Mouse (Mus musculus) embryonic facial prominence, embryonic 12.5 days (tissue): ENCODE results near the gene Olfr54. TPM values are rescaled to one million over a fixed set of nuclear protein-coding genes. Genes with fewer than 3 reads are reported as not detected.
A peak's percentile ranks its signal among the peaks of the same experiment; 100 is the strongest.
"Not testable (repeated sequence)": the region's sequence is repeated elsewhere in the genome, so short reads cannot be mapped to it uniquely, and the experiment has no call there.

Source experiments
- ATAC-seq: fragments of 200-750 bp; cut with Nextera tagmentation; 2 replicates; pipeline ENCODE4 v1.8.0; 2017; ENCODE audit not compliant: insufficient number of reproducible peaks, insufficient read depth, low FRiP score, low TSS enrichment
- H3K27ac ChIP-seq: fragments of 300-500 bp; sonication (generic); 2 replicates; pipeline ENCODE4 v1.5.1; 2016; ENCODE audit warnings: mild to moderate bottlenecking
- H3K27me3 ChIP-seq: fragments of 300-500 bp; sonication (generic); 2 replicates; pipeline ENCODE4 v1.6.1; 2016; ENCODE audit warnings: mild to moderate bottlenecking, moderate library complexity
- H3K36me3 ChIP-seq: fragments of 300-500 bp; sonication (generic); 2 replicates; pipeline ENCODE4 v1.6.1; 2016; ENCODE audit warnings: mild to moderate bottlenecking
- H3K4me1 ChIP-seq: fragments of 300-500 bp; sonication (generic); 2 replicates; pipeline ENCODE4 v1.6.1; 2016
- H3K4me2 ChIP-seq: fragments of 300-500 bp; sonication (generic); replicated peaks from 2 replicates; pipeline ENCODE4 v1.6.1; 2016; ENCODE audit warnings: mild to moderate bottlenecking, moderate library complexity
- H3K4me3 ChIP-seq: fragments of 300-500 bp; sonication (generic); 2 replicates; pipeline ENCODE4 v1.5.1; 2016; ENCODE audit warnings: mild to moderate bottlenecking
- H3K9ac ChIP-seq: fragments of 300-500 bp; sonication (generic); 2 replicates; pipeline ENCODE4 v1.6.1; 2016; ENCODE audit warnings: mild to moderate bottlenecking, moderate library complexity
- H3K9me3 ChIP-seq: fragments of 300-500 bp; sonication (generic); 2 replicates; pipeline ENCODE4 v1.6.1; 2016; ENCODE audit warnings: mild to moderate bottlenecking, moderate library complexity
- WGBS: fragments of 180-500 bp; shearing (Covaris S2); methylation state at CpG from one replicate; pipeline ENCODE4 v1.1.7; 2016; 5-methylcytosine and 5-hydroxymethylcytosine counted together
- polyA plus RNA-seq: library from polyadenylated mRNA; unstranded; fragments of >200 nt; fragmentation: Nextera tagmentation; extraction: Ambion mirVana; gene quantifications from 2 replicates; pipeline ENCODE4 v1.2.1, GENCODE M21; 2016

Gene Olfr54
- polyA plus RNA-seq, 1 experiment from 2014 or later = not detected

DNA sequence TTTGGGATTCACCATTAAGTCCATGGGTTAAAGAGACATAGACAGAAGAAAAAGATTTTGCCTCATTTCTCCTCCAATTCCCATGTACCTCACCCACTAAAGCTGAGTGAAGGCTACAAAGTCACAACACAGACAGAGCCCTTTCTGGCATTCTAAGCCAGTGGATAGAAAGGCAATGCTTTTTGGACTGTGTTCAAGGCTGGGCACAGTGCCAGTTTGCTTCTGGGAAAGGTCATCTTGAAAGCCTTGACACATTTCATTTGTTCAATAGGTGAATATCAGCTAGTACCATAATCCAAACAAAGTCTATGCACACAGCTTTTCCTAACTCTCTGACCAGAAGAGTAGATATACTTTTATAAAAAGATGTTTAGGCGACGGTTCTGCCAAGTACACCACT is 21.9 kb downstream of the Olfr54 start:
- H3K4me2 ChIP-seq = no peak overlapping the region
- 82% methylated on average over 2 of the region's 2 CpGs for WGBS
- no peaks in the 10 kb centered on the region for H3K9me3 ChIP-seq
- H3K36me3 ChIP-seq = no peaks in the 10 kb centered on the region
- no peak overlapping the region for H3K9ac ChIP-seq
- no peak overlapping the region for H3K4me3 ChIP-seq
- H3K27me3 ChIP-seq = no peaks in the 10 kb centered on the region
- no peak for ATAC-seq
- H3K27ac ChIP-seq = no peak overlapping the region
- no peaks in the 10 kb centered on the region for H3K4me1 ChIP-seq

DNA sequence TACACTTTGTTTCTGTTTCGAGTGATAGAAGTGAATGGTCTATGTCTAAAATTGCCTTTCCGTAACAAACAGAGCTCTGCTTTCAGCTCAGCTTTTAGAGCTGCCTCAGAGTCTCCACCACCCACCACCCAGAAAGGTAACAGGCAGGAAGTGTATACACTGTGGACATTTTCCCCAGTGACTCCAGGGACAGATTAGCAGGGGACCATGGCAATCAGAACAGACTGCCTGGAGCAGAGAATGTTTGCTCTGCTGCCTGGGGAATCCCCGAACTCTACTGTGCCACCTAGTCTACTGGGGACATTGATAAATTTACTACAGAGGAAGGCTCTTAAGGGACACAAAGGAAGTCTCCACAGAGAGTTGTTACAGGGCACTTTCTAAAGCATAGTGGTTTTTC is 30.7 kb downstream of the Olfr54 start:
- H3K9me3 ChIP-seq, H3K4me2 ChIP-seq, H3K27ac ChIP-seq, H3K9ac ChIP-seq, H3K36me3 ChIP-seq, H3K4me1 ChIP-seq, H3K4me3 ChIP-seq, H3K27me3 ChIP-seq, ATAC-seq: not testable (repeated sequence)
- 77% methylated on average over 3 of the region's 3 CpGs for WGBS

DNA sequence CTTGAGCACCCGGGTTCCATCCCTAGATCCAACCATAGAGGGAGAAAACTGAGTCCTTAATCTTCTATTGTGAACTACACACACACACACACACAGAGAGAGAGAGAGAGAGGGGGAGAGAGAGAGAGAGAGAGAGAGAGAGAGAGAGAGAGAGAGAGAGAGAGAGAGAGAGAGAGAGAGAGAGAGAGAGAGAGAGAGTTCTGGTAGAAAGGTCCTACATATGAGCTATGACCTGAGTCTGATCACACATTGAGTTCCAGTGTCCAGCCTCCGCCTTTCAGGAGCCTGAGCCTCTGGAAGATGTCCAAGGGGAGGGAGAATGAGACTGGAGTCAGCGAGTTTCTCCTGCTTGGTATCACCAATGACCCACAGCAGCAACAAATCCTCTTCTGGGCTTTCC is 33.8 kb downstream of the Olfr54 start, which contains the start of gene Olfr1375:
Olfr1375 (plus strand) TSS at position 301 of the 400 bp plus-strand sequence.
- H3K4me2 ChIP-seq, H3K9ac ChIP-seq, H3K9me3 ChIP-seq, H3K27ac ChIP-seq, ATAC-seq, H3K36me3 ChIP-seq, H3K4me1 ChIP-seq, H3K4me3 ChIP-seq, H3K27me3 ChIP-seq: not testable (repeated sequence)
- 92% methylated on average over 3 of the region's 3 CpGs for WGBS

DNA sequence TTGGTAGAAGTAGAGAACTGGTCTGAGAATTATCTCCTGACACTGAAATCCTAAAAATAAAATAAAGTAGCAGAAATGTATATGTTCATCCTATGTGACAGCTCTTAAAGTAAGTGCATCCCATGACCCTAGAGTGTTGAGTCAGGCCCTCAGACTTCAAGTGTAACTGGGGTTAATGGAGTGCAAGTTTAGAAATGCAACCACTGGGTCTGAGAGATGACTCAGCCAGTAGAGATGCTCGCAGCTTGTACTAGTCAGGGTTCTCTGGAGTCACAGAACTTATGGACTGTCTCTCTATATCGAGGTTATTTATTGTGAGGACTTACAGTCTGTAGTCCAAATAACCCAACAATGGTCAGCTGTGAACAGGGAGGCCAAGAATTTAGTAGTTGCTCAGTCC is 37.6 kb downstream of the Olfr54 start:
- no peaks in the 10 kb centered on the region for H3K36me3 ChIP-seq
- no peaks in the 10 kb centered on the region for H3K27me3 ChIP-seq
- WGBS = 62% methylated on average over 2 of the region's 2 CpGs
- H3K4me1 ChIP-seq = no peaks in the 10 kb centered on the region
- no peak overlapping the region for H3K4me3 ChIP-seq
- no peaks in the 10 kb centered on the region for H3K9me3 ChIP-seq
- no peak overlapping the region for H3K27ac ChIP-seq
- H3K9ac ChIP-seq = no peak overlapping the region
- ATAC-seq = no peak
- H3K4me2 ChIP-seq = no peak overlapping the region

DNA sequence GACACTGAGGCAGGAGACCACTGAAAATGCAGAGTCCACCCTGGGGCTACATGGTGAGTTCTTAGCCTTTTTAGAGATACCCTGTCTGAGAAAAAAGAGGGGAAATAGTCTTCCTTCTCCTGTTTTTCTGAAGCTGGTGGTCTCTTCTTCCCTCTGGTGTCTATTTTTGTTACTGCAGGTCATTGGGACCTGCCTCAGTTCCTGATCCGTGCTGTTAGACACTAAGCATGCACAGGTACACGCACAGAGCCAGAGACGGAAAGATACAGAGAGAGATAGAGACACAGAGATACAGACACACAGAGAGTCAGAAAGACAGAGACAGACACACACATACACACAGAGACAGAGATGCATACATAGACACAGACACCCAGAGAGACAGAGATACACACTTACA is 39.2 kb downstream of the Olfr54 start:
- Histone ChIP-seq H3K27ac (no peak overlapping the region), H3K9ac (no peak overlapping the region), H3K4me1 (no peaks in the 10 kb centered on the region), H3K36me3 (no peaks in the 10 kb centered on the region), H3K4me2 (no peak overlapping the region), H3K27me3 (no peaks in the 10 kb centered on the region), H3K9me3 (no peaks in the 10 kb centered on the region), H3K4me3 (no peak overlapping the region)
- WGBS = 61% methylated on average over 3 of the region's 3 CpGs
- no peak for ATAC-seq

DNA sequence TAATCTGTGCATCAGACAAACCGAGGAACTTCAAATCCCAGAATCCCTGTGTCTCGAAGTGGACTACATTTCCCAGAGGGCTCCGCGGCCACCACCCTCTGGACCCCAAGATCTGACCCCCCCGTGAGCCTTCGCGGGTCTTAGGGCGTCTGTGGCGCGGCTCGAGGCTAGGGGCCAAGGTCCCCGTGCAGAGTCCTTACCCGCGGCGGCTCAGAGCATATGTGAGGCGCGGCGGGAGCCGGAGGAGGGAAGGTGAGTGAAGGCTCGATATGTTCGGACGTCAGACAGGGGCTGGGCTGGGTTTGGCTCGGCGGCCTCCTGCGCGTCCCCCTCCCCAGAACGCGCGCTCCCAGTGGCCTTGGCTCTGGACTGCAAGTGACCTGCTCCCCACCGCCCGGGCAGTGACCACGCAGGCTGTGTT is 45.1 kb downstream of the Olfr54 start, which contains the start of gene Zfp354a:
Zfp354a (plus strand) TSS at position 107 of the 421 bp plus-strand sequence.
- Histone ChIP-seq H3K27ac (no peak within 1 kb of the TSS), H3K4me1 (peaks cover 8% of the 10 kb centered on the region), H3K9me3 (no peaks in the 10 kb centered on the region), H3K4me3 (peak within 1 kb of the TSS; percentile 83), H3K27me3 (no peaks in the 10 kb centered on the region), H3K9ac (peak within 1 kb of the TSS; percentile 72), H3K4me2 (peak within 1 kb of the TSS; percentile 55), H3K36me3 (peaks cover 17% of the 10 kb centered on the region)
- 1% methylated on average over 32 of the region's 32 CpGs for whole genome bisulfite sequencing
- peak; percentile 83 for ATAC-seq

DNA sequence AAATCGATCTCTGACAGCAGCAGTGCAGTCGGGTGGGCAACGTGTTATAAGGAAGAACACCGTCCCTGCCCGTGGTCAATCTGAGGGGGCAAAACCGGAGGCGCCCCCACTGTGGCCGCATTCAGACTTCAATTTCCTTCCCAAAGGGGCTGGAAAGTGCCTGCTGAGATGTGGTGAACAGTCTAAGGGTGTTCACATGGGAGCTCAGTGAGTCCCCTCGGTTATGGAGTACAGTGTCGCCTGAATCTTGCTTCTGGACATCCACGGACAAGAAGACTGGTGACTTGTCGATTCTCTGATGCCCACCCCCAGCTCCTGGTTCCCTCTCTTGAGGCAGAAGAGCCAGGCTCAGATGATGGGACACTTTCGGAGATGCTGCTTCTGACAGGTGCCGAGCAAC is 45.6 kb downstream of the Olfr54 start:
- Histone ChIP-seq H3K36me3 (peaks cover 17% of the 10 kb centered on the region), H3K9me3 (no peaks in the 10 kb centered on the region), H3K4me1 (peaks cover 8% of the 10 kb centered on the region), H3K4me2 (peak overlapping the region; percentile 55), H3K27ac (no peak overlapping the region), H3K27me3 (no peaks in the 10 kb centered on the region), H3K9ac (peak overlapping the region; percentile 72), H3K4me3 (peak overlapping the region; percentile 83)
- no peak for ATAC-seq
- 20% methylated on average over 14 of the region's 14 CpGs for WGBS

DNA sequence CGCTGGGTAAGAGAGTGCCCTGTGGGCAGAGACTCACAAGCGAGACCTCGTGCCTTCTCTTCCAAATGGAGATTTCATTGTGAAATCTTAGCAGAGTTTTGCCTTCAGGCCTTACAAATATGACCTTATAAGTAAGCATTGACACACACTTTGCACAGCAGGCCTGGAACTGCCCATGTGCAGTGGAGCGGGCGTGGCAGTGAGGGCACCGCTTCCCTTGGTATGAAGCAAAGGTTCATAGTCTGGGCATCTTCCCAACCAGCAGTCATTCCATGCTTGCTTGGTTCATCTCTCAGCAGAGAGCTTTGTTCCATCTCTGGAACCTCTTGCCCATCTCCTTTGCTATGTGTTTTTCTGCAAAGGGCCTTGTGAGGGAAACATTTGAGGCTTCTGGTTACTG is 46.9 kb downstream of the Olfr54 start:
- no peaks in the 10 kb centered on the region for H3K9me3 ChIP-seq
- H3K27me3 ChIP-seq = no peaks in the 10 kb centered on the region
- no peak overlapping the region for H3K4me2 ChIP-seq
- H3K27ac ChIP-seq = no peak overlapping the region
- no peak overlapping the region for H3K9ac ChIP-seq
- peaks cover 24% of the 10 kb centered on the region for H3K36me3 ChIP-seq
- H3K4me1 ChIP-seq = peaks cover 8% of the 10 kb centered on the region
- no peak for ATAC-seq
- no peak overlapping the region for H3K4me3 ChIP-seq
- WGBS = 93% methylated on average over 6 of the region's 6 CpGs

DNA sequence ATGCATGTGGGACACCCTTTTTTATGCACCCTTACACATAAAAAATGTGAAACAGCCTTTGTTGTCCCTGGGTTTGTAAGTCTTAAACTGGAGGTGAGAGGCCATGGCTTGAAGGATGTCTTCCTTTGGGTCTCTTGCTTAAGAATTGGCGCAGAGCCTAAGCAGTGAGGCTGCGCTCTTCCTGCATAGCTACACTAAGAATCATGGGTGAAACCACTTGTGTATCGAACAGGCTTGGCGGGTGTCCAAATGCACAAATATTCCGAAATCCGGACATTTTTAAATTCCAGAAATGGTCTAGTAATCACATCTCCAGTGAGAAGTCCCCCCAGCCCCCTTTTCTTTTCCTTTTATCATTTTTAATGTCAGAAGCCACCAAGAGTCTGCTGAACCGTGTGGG is 49.2 kb downstream of the Olfr54 start:
- no peak overlapping the region for H3K27ac ChIP-seq
- no peaks in the 10 kb centered on the region for H3K9me3 ChIP-seq
- peaks cover 8% of the 10 kb centered on the region for H3K4me1 ChIP-seq
- no peak overlapping the region for H3K4me2 ChIP-seq
- no peak overlapping the region for H3K4me3 ChIP-seq
- ATAC-seq = no peak
- no peak overlapping the region for H3K9ac ChIP-seq
- WGBS = 90% methylated on average over 7 of the region's 7 CpGs
- no peaks in the 10 kb centered on the region for H3K27me3 ChIP-seq
- peaks cover 46% of the 10 kb centered on the region for H3K36me3 ChIP-seq

DNA sequence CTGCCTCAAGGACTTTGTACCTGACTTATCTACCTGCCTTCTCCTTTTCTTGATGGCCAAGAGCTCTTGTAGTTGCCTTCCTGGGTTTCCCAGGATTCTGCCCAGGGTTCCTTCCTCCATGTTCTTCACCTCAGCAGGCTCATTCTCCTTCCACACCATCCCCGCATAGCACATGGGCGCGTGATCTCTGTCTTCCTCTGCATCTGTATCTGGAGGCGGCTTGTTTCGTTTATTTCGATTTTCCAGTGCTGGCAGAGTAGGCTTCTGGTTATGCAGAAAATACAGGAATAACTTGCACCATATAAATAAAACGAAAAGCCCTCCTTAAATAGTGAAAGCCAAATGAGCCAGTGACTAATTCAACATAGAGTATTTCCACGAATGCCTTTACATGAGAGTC is 49.8 kb downstream of the Olfr54 start:
- ATAC-seq = no peak
- Histone ChIP-seq H3K36me3 (peaks cover 52% of the 10 kb centered on the region), H3K4me3 (no peak overlapping the region), H3K27ac (no peak overlapping the region), H3K4me1 (peaks cover 8% of the 10 kb centered on the region), H3K9ac (no peak overlapping the region), H3K4me2 (no peak overlapping the region), H3K9me3 (no peaks in the 10 kb centered on the region), H3K27me3 (no peaks in the 10 kb centered on the region)
- WGBS = 95% methylated on average over 8 of the region's 8 CpGs

Other genes with a start within 250 kb of the Olfr54 start
- 53.7 and 54.5 TPM in 2 replicates for gene Zfp354c, start 186.5 kb upstream of the Olfr54 start, polyA plus RNA-seq
- gene Zfp879, start 172.7 kb upstream of the Olfr54 start, polyA plus RNA-seq = 0.77 and 1.1 TPM in 2 replicates
- not detected in 2 replicates for gene Grm6, start 163.6 kb upstream of the Olfr54 start, polyA plus RNA-seq
- 13.7 and 15.5 TPM in 2 replicates for gene Zfp454, start 126.6 kb upstream of the Olfr54 start, polyA plus RNA-seq
- 18.3 and 19.9 TPM in 2 replicates for gene Zfp2, start 98.1 kb upstream of the Olfr54 start, polyA plus RNA-seq
- 1.6 and 1.8 TPM in 2 replicates for gene Zfp354b, start 82.6 kb upstream of the Olfr54 start, polyA plus RNA-seq
- gene 4933414I15Rik, start 70.5 kb upstream of the Olfr54 start, polyA plus RNA-seq = not detected in 2 replicates
- gene Prop1, start 60.5 kb upstream of the Olfr54 start, polyA plus RNA-seq = 1.0 TPM in 1 of 2 replicates, not detected in the other
- gene Olfr1378, start 47.7 kb upstream of the Olfr54 start, polyA plus RNA-seq = not detected in 2 replicates
- not detected in 2 replicates for gene Olfr1377, start 32.3 kb upstream of the Olfr54 start, polyA plus RNA-seq
- not detected in 2 replicates for gene Olfr51, start 10.6 kb upstream of the Olfr54 start, polyA plus RNA-seq
- not detected in 2 replicates for gene Olfr1375, start 33.9 kb downstream of the Olfr54 start, polyA plus RNA-seq
- 9.2 and 10.6 TPM in 2 replicates for gene Zfp354a, start 45.0 kb downstream of the Olfr54 start, polyA plus RNA-seq
- gene Gm12569, start 206.2 kb downstream of the Olfr54 start, polyA plus RNA-seq = not detected in 2 replicates
- 144 and 155 TPM in 2 replicates for gene Clk4, start 247.5 kb downstream of the Olfr54 start, polyA plus RNA-seq
- 0.22 TPM in 1 of 2 replicates, not detected in the other for gene BC049762, start 248.8 kb downstream of the Olfr54 start, polyA plus RNA-seq